Mouse (Mus musculus) hindbrain, embryonic 10.5 days (tissue): ENCODE results near the gene Gm9972. TPM values are rescaled to one million over a fixed set of nuclear protein-coding genes. Genes with fewer than 3 reads are reported as not detected.

Experiments used
- polyA plus RNA-seq: library from polyadenylated mRNA; unstranded; fragments of >200 nt; fragmentation: Nextera tagmentation; extraction: Ambion mirVana; gene quantifications from 2 replicates; pipeline ENCODE4 v1.2.1, GENCODE M21; 2016

Gm9972 gene
- polyA plus RNA-seq, 1 experiment from 2014 or later: 0.13 TPM

Other genes with a start within 250 kb of the Gm9972 start
- gene Atp10b, start 114.1 kb downstream of the Gm9972 start, polyA plus RNA-seq: 0.34 and 0.41 TPM in 2 replicates